Mouse (Mus musculus) bone marrow, adult 2 months (tissue): ENCODE data around the gene Rhobtb1.
A peak's percentile ranks its signal among the peaks of the same experiment; 100 is the strongest.

Experiments
- CTCF ChIP-seq: fragments of 200-500 bp; IDR thresholded peaks from 2 replicates; pipeline ENCODE4 v1.5.1; 2011; ENCODE audit warnings: low read length, control low read depth; ENCODE audit not compliant: control insufficient read depth, insufficient read depth
- POLR2A ChIP-seq: fragments of 200-500 bp; IDR thresholded peaks from 2 replicates; pipeline ENCODE4 v1.6.1; 2011; ENCODE audit warnings: low read depth, mild to moderate bottlenecking, control low read depth, low read length, borderline replicate concordance; ENCODE audit not compliant: control insufficient read depth

- TF ChIP-seq CTCF (peak; percentile 78), POLR2A (no peak)
Measured at GRCm38 (mm10) chr10:69306205-69306604, 155.0 kb downstream of the Rhobtb1 start.
